Mouse (Mus musculus) 3134 (cell line): ENCODE results near the gene Sf3a3.
A peak's percentile ranks its signal among the peaks of the same experiment; 100 is the strongest.

Experiments
- DNase-seq: peaks from one replicate; pipeline ENCODE4 v3.0.0-alpha.2; 2011; ENCODE audit warnings: low spot score; ENCODE audit not compliant: insufficient read length; ENCODE audit errors: extremely low read depth

Sf3a3 gene

DNA sequence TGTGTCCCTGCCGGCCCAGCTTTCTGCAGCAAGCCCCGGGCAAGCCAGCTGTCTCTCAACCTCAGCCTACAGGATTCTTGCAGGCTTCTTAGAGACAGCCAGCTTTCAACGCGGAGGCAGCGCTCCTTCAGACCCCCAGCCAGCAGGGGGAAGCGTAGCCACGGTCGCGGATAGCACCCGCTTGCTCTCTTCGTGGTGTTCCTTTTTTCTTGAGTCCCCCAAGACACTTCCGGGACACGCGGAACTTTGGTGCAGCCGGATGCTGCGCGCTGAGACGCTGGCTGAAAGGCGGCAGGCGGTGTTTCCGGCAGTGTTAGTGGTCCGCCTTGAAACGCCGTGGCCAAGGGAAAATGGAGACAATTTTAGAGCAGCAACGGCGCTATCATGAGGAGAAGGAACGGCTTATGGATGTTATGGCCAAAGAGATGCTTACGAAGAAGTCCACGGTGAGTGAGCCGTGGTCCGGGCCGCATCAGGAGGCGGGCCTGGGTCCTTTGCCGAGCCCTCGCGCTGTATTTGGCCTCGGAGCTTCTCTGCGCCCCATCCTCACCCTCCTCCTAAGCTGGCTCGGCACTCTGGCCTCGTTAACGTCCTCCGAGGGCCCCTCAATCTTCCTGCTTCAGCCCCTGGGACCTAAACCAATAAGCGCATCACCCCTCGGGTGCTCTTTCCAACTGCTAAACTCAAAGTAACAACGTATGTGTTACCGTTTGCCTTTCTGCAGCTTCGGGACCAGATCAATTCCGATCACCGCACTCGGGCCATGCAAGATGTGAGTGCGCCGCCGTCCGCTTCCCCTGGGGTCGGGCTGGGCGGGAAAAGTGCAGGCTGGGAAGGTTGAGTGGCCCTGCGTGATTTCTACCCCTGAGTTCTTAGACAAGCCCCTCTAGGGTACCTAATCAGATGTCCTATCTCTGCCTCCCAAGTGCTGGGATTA is at the start of gene Sf3a3:
TSS of gene Sf3a3 (plus strand) at position 232 of the 937 bp plus-strand sequence.
- DNase-seq = peak; percentile 98

DNA sequence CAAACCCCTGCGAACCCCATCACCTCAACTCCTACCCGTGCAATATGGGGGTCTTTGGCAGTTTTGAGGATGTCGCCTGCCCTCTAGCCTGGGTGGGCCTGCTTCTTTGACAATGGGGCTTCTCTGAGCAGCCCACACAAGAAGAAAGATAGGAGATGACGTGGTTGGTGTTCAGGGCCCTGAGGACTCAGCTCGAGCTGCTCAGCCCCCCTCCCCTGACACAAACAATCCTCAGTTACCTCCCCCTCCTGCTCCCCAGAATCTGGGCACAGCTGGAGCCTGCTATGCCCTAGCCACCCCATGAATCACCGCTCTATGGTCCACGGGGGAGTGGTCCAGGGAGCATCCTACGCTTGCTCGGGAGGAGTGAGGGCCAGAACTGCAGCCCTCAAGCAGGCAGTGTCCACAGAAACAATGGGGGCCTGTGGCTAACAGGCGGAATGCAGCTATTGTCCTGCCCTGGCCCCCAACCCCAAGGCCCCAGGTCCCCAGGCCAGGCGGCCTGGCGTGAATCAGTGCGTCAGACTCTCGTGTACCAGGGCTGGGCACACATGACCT is 47.0 kb upstream of the Sf3a3 start:
- DNase-seq = no peak

DNA sequence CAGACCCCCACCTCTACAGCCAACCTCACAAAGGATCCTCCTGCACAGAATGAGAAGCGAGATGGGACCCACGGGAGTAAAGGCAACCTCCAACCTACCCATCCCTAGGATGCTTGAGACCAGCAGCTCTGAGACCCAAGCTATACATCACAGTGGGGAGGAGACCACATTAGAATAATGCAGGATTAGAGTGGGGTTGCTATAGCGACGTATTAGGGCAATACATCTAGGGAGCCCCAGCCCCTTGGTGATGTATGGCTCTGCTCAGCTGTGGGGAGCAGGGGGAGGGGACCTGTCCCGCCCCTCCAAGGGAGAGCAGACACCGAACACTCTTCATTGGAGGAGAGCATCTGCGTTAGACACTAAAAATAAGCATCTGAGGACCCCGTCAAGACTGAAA is 46.5 kb upstream of the Sf3a3 start:
- no peak for DNase-seq

DNA sequence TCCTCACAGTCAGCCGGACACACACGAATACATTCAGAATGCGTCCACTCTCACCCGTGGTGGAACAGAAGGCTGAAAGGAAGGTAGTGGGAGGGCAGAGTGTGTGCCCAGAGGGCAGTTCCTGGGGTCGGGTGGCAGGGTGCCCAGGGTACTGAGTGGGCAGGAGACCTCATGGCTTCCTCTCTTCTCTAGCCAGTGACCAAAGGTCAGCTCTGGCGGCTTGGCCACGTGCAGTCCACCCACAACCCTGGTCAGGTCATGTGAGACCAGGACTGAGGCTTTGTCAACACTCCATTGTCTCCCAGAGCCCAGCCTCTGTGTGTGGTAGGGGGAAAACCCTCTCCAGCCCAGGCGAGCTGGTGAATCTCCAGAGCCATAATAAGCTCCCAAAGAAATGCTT is 44.3 kb upstream of the Sf3a3 start:
- DNase-seq = no peak

DNA sequence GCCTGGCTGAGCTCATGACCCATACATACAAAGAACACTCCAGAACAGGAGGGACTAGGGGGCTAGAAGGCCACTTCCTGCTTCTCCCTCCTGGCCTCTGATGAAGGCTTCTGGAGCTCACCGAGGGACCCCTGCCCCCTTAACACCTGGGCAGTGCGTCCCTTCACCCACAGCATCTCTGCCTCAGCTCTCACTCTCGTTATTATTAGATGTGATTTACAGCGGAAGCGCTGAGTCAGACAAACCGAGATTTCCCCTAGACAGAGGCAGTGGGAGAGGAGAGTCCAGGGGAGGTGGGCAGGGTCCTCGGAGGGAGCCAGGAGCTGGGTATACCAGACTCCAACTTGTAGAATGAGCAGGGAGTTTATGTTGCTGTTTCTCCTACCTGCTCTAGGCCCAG is 43.0 kb upstream of the Sf3a3 start:
- no peak for DNase-seq

DNA sequence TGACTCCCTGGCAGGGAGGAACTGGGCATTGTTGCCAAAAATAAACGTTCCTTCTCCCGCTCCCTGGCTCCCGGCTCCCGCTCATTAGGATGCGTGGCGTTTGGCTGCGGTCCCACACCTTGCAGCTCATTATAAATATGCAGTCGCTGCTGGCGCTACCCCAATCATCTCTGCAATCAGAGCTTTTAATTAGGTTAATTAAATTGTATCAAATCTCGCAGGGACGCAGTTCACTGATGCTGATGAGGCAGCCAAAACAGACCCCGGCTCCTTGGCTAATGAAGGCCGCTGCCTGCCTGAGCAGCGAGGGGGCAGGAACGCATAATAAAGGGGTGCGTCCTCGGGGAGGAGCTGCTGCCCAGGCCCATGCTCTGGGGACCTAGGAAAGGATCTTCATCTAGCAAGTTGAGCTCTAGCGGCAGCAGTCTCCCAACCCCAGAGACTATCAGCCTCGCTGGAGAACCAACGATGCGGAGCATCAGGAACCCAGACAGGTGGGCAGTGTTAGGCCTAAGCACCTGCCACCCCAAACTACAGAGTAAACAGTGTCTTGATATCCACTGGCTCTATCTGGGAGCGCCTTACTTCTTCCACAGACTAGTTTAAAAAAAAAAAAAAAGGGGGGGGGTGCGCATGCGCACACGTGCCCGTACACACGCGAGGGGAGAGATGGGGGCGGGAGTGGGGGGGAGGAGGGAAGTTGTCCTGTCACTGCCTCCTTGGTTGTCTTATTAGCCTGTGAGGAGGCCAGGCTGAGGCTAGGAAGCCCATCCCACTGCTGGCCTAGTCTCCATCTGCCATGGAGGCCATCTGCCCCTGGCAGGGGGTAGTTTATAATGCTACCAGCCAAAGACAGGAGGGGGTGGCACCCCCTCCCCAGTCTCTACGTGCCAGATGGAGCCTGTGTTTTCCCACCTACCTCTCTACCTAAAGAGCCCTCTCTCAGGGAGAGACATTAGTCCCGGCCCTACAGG is 41.9 kb upstream of the Sf3a3 start:
- no peak for DNase-seq

DNA sequence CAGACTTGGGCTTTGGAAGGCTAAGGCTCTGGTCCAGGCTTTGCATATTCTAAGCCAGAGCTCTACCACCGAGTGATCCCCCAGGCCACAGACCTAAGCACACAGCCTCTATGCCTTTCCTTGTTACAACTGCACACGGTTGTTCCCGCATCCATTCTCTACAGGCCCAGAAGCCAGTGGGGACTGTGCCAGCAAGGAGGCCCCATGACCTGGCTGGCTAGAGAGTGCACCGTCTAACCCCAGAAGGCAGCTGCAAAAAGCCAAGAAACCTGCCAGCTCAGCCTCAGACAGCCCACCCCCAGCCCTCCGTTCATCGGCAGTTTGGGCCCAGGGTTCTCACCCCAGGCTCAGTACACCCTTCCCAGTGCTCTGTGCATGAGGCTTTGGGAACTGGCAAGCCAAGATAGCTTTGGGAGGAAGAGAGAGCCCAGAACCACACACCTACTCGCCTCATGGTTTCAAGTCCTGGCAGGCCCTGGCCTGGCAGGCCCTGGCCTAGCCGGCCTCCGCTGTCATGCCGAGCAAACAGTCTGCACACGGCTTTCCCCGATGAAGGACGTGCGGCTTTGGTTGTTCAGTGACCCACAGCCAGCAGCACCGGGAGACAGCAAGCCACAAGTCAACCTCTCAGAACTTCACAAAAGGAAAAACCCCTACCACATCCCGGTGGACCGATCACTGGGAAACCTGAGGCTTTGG is 40.1 kb upstream of the Sf3a3 start:
- no peak for DNase-seq

DNA sequence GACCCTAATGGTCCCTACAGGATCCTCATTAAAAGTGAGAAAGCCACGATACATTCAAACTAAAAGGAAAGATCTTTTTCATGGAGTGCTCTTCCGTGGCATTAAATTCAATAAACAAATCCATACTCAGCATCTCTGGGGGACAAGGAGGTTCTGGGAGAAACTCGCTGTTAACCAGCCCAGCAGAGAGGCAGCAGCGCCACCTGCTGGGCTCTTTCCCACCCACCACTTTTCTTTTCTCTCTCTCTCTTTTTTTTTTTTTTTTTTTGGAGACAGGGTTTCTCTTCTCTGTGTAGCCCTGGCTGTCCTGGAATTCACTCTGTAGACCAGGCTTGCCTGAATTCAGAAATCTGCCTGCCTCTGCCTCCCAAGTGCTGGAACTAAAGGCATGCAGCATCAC is 39.5 kb upstream of the Sf3a3 start:
- DNase-seq = no peak

DNA sequence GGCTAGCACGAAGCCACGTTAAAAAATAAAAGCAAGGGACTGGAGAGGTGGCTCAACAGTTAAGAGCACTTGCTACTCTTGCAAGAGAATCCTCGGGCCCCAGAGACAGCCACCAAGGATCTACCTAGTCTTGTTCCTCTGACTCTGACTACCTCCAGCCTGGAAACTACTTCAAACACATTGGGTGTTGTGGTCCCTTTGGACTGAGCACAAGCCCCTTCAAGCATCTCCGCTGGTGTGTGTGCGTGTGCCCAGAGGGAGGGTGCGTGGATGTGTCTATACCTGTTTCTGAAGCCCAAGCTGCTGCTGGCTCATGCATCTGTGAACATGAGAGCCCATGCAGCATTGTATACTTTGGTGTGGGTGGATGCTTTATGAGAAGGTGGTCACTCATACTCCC is 38.6 kb upstream of the Sf3a3 start:
- DNase-seq = no peak

DNA sequence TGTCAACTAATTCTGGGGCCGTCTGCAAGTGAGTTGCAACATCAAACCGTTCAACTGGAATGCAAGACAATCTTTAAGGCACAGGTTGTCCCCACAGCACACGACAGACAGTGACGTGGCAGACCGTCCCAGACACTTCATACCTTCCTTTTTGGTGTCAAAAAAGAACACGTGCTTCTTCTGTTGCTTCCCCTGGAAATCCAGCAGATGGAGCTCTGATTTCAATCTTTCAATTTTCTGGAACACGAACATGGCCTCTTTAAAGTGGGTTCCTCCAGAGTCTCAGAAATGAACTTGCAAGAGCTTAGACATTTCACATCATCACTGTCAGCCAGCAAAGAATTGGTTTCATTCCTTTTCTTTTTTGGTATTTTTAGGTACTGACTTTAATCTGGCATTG is 32.3 kb upstream of the Sf3a3 start:
- no peak for DNase-seq

DNA sequence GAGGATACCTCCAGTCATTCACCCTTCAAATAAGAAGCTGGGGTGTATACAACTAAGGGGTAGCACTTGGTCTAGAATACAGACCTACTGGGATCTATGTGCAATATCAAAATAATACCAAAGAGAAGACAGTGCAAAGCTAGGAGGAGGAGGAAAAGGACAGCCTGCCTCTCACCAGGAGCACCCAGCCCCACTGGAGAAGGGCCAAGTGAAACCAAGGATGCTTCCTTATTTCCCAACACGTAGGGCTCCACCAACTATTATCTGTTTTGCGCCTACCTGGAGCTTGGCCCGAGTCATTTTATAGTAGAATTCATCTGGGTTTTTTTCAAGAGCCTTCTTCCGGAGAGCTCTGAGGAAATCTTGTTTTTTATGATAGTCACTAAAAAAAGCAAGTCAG is 31.1 kb upstream of the Sf3a3 start:
- DNase-seq = no peak

DNA sequence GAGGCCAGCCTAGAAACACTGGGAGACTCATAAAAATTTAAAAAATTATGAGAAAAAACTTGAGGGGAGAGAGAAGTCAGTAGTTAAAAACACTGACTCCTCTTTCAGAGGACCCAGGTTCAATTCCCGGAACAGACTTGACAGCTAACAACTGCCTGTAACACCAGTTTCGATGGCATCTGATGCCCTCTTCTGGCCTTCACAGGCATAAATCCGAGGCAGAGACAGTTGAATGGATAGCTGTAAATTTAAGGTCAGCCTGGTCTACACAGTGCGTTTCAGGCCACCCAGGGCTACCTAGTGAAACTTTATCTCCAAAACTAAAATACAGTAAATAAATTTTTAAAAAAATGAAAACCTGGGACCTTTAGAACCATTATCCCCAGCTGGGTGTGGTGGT is 29.6 kb upstream of the Sf3a3 start:
- no peak for DNase-seq

DNA sequence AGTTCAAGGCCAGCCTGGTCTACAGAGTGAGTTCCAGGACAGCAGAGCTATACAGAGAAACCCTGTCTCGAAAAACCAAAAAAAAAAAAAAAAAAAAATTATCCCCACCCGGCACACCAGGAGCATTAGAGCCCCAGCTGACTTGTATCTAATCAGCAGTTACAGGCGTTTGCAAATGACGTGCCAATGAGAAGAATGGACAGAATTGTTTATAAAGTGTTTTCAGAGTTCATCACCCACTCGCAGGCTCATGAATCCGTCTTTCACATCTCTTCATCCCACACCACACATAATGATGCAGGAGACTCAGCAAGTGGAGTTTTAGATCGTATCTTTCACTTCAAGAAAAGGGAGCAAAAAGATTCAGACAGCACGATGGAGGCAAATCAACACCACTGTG is 29.1 kb upstream of the Sf3a3 start:
- DNase-seq = no peak

DNA sequence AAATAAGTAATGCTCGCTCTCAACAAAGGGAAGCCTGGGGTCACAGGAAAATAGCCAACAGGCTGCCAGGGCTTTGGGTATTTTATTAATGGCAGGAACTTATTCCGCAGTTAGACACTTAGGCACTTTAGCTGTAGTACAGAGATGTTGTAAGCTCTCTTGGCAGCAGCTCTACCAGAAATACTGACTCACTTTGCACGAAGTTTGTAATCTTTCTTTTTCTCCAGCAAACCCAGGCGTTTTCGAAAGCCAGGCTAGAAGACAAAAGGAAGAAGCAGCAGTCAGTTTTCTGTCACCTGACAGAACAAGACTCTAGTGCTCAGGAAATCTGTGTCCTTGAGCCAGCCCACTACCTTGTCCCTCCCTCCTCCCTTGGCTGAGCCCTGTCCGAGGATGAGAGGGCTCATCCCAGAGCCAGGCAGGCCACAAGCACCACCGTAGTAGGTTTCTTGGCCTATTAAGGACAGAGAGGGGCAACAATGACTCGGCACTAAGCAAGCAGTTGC is 28.6 kb upstream of the Sf3a3 start:
- DNase-seq = no peak

DNA sequence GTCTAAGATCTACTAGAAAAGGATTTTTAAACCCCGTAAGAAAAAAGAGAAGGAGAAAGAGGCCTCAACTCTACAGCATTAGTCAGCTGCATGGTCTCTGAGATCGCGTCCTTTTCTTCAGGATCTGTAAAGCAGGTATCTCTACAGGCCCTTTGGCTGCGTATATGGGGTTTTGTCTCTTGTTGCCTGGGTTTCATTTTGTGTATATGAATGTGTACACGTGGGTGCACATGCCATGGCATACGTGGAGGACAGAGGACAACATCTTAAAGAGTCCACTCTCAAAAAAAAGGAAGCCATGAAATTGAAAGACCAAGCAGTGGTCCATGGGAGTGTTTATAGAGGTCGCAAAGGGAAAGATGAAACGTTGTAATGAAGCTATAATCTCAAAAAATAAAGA is 23.1 kb upstream of the Sf3a3 start:
- no peak for DNase-seq

DNA sequence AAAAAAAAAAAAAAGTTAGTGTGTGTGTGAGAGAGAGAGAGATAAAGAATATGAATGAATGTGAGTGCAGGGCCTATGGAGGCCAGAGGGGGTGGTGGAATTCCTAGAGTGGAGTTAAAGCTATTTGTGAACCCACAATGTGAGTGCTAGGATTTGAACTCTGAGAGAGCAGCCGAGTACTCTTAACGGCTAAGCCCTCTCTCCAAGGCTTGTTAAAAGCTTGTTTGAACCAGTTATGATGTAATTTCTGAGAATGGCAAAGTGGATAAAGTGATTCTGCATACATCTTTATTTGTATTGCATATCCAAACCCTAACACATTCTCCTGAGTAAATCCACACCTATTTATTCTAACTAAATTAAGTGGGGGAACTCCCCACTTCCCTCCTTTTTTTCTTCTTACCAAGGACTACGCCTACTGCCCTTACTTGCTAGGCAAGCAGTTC is 22.1 kb upstream of the Sf3a3 start:
- DNase-seq = no peak

DNA sequence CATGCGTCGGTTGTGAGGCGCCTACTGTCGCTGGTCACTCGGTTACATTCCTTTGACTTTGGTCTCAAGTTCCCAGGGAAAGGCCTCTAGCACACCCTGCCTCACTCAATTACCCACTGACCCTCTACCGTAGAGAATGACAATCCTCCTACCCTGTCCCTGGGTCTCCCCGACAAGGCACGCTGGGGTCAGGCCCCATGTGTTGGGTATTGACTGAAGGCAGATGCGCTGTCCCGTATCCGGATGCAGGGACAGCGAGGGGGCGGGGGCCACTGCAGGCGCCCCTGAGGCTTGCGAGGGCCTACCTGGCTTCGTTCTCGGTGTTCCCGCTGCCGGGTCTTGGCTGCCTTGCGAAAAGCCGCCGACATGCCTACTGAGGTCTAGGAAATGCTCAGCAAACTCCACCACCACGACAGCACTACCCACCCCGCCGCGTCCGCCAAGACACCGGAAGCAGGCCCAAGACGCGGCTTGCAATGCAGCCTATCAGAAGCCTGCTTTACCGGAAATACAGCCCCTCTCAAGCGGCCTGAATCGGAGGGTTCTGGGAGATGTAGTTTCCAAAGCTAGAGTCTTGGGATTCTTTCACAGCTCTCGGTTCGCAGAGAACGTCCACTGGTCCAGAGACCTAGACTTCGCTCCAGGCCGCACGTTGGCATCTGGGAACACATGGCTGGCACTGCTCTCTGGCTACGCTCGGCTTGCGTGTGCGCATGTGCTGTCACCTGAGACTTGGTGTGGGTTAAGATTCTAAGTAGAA is 21.3 kb upstream of the Sf3a3 start, which contains the start of gene Utp11:
TSS of gene Utp11 (minus strand) at position 466 of the 760 bp plus-strand sequence.
- peak; percentile 88 for DNase-seq

DNA sequence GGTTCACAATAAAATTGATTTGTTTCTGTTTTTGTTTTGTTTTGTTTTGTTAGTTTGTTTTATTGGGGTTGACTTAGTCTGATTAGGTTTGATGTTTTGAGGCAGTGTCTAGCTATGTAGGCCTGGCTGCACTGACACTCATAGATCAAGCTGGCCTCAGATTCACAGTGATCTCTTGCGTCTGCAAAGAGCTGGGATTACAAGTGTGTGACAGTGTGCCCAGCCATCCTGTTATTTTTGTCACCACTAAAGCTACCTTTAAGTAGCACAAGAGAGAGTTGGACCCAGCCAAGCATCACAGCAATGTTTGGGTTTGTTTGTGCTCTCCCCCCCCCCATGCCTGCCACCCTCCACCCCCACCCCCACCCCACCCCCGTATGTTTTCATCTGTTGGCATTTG is 20.0 kb upstream of the Sf3a3 start:
- no peak for DNase-seq

DNA sequence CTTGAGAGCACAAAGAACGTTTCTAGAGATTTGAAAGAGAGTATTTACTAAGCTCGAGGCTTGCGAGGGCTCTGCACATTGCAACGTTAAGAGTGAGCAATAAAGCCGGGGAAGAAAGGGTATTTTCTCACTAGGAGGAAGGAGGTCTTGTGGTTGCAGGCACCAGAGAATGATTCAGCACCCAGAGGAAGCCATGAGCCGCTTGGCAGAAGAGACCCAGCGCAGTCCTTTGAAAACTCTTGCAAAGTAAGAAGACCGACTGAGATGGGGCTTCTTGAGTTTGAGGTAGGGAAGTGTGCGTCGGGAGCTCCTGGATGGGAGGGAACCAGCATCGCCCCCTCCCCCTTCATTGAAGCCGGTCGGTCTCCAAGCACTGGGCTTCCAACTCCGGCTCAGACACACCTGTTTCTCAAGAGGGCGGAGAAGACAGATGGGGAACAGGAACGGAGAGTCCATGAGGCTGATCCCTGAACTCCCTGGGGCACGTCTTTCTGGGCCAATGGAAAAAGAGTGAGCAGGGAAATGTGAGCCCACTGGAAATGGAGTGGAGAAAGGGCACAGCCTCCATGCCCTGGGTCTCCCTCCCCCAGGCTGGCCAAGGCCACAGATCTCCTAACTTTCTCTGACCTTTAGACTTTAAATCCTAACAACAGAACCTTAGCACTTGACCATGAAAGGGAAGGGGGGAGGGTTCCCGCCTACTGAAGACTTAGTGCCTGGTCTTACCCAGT is 18.6 kb upstream of the Sf3a3 start:
- no peak for DNase-seq
